Mouse (Mus musculus): ENCODE data around the gene Ptpn14.

The Ptpn14 gene

DNA sequence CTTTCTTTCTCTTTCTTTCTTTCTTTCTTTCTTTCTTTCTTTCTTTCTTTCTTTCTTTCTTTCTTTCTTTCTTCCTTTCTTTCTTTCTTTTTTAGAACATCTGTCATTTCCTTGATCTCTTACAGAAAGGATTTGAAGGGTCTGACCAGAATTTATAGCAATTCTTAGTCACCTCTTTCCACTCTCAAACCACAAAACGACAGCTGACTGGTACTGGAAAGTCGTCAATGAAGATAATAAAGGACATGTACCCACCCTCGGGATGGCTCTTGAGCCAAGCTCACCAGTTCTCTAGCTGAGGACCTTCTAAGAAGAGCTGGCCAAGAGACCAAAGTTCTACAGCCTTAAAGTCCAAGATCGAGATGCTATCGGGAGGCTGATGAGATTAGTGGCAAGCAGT, 9.5 kb upstream of the Ptpn14 start:
- DNase-seq, result no peak

GRCm38 (mm10) chr1:189726121-189726520, 1.9 kb upstream of the Ptpn14 start:
- DNase-seq, result no peak

DNA sequence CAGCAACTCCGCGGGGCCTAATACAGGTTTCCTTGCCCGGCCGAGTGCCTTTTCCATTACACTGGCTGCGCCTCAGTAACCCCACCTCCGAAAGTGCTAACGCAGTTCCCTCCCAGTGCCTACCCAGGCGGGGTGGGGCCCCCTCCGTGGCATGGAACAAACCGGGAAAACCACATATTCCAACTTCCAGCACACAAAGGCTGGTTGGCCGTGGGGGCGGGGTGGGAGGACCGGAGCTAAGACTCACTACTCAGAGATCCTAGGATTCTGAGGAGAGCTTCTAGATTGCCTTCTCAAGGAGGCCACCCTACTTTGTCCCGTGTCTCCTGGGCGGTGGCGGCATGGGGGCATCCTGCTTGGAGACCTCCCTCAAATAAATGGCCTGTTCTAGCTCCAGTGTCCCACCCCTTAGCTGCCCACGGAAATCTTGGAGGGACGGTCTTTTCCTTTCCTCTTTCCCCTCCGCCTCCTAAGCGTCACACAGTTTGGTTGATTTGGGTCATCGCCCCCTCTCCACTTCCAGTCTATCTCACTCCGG, 653 bp upstream of the Ptpn14 start:
- peak; percentile 99 for DNase-seq

DNA sequence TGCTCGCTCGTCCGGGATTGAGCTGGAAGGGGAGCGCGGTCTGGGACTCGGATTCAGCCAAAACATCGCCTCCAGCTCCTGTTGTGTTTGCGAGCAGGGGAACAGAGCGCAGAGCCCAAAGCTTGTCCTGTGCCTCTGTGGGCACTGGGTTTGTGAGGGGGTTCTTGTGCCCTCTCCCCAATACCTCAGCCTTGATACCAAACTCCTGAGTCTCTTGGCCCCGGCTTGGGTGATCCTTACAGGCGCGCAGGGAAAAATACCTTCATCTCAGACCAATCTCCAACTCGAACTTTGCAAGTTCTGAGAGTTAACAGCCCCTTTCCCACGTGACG, 682 bp downstream of the Ptpn14 start:
- no peak for DNase-seq

DNA sequence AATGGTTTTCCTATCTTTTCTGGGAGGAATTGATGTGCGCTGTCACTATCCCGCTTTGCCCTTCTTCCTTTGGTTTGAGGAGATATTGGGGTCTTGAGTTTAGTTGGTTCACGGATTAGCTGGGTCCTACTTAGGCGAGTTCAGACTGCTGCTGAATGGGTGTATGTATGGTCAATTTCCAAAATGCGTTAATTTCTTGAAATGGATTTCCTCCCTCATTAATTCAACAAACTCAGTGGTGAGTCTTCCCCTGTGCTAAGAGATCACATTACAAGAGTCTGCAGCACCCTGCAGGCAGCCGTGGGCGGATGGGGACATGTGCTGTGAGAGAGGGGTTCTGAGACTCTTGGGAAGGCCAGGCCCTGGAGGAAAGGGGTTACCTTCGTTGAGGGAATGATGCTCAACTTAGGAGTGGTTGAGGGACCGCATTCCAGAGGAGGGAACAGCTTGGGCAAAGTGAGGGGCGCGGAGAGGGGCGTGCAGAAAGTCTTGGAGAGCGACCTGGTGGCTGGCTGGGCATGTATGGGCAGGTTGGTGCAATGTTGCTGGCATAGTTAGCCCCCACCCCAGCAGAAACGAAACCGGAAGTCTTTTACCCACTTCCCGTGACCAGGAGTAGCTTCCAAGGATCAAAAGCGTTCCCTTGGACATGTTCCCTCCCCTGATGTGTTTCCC, 1.2 kb downstream of the Ptpn14 start:
- DNase-seq, result peak; percentile 91

- DNase-seq, result no peak
Observed at GRCm38 (mm10) chr1:189731697-189732096, 3.6 kb downstream of the Ptpn14 start.

GRCm38 (mm10) chr1:189732156-189732555, 4.1 kb downstream of the Ptpn14 start:
- DNase-seq, result peak; percentile 78

DNA sequence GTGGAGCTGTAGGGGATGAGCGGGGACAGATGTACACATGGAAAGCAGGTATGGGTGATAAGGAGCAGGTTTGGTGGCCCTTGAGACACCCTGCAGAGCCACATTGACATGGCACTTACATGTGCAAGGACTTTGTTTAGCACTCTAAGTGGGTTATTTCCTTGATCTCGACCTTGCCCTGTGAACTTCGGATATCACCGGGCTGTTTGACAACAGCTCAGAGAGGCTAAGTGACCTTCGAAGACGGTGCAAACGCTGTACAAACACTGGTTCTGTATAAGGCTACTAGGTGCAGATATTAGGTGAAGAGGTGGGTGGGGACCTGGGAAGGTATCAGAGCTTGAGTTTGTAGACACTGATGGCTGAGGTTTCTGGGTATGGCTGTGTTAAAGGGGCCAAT, 12.0 kb downstream of the Ptpn14 start:
- no peak for DNase-seq

DNA sequence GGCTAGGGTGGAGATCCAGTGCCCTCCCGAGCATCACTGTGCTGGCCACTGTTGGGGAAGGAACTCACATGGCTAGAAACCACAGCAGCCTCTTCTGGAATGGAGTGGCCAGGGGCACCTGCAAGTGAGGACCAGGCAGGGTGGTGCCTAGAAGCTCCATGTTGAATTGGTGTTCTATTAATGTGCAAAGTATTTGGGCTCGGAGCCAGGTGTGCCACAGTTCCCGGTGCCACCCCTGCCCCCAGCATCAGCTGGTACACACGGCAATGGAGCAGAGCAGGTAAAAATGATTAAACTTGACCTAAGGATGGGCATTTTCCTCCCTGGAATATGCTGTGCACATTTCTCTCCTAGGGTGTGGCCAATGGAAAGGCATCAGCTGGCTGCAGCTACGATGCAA, 14.0 kb downstream of the Ptpn14 start:
- peak; percentile 94 for DNase-seq

DNA sequence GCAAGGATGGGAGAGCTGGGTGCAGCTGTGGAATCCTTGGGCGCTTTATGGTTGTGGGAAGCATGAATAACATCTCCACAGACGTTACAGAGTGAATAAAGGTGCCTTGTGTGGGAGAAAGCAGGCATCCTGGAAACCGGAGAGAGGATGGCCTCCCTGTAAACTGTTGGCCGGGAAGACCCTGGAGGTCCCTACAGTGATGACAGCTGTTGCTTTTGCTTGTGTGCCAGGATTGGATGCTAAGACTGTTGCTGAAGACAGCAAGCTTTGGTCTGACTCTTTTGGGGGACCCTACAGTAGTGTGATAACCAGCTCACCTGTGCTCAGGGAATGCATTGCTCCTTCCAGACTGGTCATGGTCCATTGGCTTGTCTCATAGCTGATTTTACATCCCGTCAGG, 15.1 kb downstream of the Ptpn14 start:
- DNase-seq, result no peak

DNA sequence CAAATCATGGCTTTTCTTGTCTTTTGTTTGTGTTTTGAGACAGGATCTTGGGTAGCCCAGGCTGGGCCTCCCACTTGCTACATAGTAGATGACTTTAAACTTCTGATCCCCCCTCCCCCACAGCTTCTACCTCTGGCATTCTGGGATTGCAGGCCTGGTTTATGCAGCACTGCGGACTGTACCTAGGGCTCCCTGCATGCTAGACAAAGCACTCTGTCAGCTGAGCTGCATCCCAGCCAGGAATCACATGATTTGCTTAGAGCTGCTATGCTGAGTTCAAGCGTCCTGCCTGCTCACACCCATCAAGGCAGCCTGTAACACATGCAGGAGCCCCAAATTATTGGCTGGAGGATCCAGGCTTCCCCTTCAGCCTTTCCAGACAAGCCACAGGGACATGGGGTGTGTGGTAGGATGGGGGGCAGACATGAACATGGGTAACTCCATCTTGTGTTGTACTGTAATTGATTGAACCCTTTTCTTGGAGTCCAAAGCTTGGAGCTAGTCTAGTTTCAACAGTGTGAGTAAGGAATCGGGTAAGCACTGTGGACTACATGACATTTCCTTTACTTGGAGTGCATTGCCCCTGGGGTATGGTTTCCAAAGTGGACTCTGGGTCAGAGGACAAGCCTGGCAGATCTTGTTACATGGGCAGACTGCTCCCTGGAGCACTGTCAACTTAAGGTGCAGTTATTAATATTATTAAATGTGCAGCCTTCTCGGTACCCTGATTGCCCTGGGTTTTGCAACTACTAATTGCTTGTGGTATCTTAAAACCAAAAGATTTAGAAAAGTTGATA, 17.0 kb downstream of the Ptpn14 start:
- peak; percentile 92 for DNase-seq

GRCm38 (mm10) chr1:189746520-189746919, 18.5 kb downstream of the Ptpn14 start:
- DNase-seq, result no peak

GRCm38 (mm10) chr1:189749789-189750188, 21.7 kb downstream of the Ptpn14 start:
- DNase-seq, result no peak

DNA sequence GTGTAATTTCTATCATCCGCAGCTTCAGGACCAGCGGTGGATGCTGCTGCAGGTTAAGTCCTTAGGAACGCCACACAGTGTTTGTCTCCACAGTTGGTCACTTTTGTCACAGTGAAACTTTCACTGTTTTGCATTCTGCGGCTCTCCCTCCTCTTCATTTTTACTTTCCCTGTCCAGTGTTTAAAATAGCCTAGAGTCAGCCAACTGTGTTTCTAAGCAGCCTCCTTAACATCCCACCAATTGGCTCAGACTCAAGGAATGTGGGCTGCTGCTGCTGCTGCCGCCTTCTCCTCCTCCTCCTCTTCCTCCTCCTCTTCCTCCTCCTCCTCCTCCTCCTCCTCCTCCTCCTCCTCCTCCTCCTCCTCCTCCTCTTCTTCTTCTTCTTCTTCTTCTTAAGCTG, 22.2 kb downstream of the Ptpn14 start:
- DNase-seq, result no peak

- DNase-seq, result no peak
Observed at GRCm38 (mm10) chr1:189752245-189752644, 24.2 kb downstream of the Ptpn14 start.

GRCm38 (mm10) chr1:189755072-189755471, 27.0 kb downstream of the Ptpn14 start:
- no peak for DNase-seq

- DNase-seq, result peak; percentile 92
Observed at GRCm38 (mm10) chr1:189756306-189757053, 28.4 kb downstream of the Ptpn14 start.

- DNase-seq, result no peak
Observed at GRCm38 (mm10) chr1:189757054-189757408, 29.0 kb downstream of the Ptpn14 start.

GRCm38 (mm10) chr1:189761581-189762021, 33.5 kb downstream of the Ptpn14 start:
- DNase-seq, result no peak

DNA sequence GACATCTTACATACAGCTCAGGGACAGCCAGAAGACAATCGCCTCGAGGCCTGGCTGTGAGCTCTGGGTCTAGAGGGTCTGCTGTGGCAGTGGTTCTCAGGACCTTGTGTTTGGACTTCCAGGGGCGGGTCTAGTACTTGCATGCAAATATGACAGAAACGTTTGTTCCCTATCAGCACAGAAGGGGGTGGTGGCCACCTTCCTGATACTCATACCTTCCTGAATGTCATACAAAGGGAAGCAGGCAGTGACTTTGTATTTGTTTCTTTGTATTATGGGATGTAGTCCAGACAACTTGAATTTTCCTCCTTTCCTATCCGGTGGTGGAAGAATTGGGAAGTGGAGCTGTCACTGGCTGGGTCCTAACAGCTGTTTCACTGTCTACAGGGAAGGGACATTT, 36.2 kb downstream of the Ptpn14 start:
- DNase-seq, result no peak

DNA sequence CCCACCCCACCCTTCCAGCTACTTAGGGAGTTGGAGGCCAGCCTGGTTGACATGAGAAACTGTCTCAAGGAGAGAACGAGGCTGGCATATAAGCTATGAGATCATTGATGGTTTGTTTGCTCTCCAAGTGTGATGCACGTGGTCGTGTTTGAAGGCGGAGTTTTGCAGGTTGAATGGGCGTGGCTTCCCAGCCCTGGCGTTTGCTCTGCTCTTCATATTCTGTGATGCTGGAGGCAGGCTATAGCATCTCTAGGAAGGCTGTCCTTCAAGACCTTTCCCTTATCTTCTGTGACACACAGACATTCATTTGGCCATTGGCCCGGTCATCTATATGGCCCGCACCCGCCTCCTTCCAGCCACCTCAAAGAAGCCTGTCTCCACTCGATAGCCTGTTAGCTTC, 39.1 kb downstream of the Ptpn14 start:
- DNase-seq, result no peak

- no peak for DNase-seq
Observed at GRCm38 (mm10) chr1:189767910-189768309, 39.8 kb downstream of the Ptpn14 start.

- no peak for DNase-seq
Observed at GRCm38 (mm10) chr1:189770516-189770915, 42.4 kb downstream of the Ptpn14 start.

DNA sequence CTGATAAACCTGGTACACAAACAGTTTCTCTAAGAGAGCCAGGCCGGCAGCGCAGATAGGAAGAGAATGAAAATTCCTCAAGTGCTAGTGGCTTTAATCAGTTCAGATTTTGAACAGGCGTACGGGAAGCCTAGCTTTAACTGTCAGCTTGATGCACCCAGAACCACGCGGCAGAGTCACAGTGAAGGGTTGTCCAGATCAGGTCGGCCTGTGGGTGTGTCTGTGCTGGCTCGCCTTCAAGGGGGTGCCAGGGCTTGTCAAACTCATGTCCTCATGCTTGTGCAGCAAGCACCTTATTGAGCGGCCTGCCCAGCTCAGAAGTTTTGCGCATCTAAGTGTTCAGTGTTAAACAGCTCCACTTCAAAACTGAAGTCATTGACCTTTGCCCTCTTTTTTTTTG, 44.6 kb downstream of the Ptpn14 start:
- no peak for DNase-seq

Data from heart, adult 11 months (tissue).